Mouse (Mus musculus): ENCODE data around the gene Vdac2.

- TF ChIP-seq MXI1 (IDR thresholded peaks at IDR 0.05; ENCODE audit: low read depth, low read length) (no peak), CTCF (conservative IDR thresholded peaks at IDR 0.05 in 1 of 2, IDR thresholded peaks at IDR 0.05 in 1 of 2; ENCODE audit: low read depth in 2 of 2, low read length in 2 of 2) (no peak), ZC3H11A (IDR thresholded peaks at IDR 0.05; ENCODE audit: low read depth, low read length) (no peak), POLR2A (IDR thresholded peaks at IDR 0.05; ENCODE audit: low read depth, low read length) (no peak), HCFC1 (IDR thresholded peaks at IDR 0.05; ENCODE audit: low read depth, low read length) (no peak)
Observed at GRCm38 (mm10) chr14:21849524-21850418, 24.7 kb downstream of the Vdac2 start.
